Mouse (Mus musculus) 3134 (cell line): Measurements from ENCODE around the gene D430041D05Rik.
A peak's percentile ranks its signal among the peaks of the same experiment; 100 is the strongest.

Source experiments
- DNase-seq: peaks from one replicate; pipeline ENCODE4 v3.0.0-alpha.2; 2011; ENCODE audit warnings: low spot score; ENCODE audit not compliant: insufficient read length; ENCODE audit errors: extremely low read depth

The D430041D05Rik gene

DNA sequence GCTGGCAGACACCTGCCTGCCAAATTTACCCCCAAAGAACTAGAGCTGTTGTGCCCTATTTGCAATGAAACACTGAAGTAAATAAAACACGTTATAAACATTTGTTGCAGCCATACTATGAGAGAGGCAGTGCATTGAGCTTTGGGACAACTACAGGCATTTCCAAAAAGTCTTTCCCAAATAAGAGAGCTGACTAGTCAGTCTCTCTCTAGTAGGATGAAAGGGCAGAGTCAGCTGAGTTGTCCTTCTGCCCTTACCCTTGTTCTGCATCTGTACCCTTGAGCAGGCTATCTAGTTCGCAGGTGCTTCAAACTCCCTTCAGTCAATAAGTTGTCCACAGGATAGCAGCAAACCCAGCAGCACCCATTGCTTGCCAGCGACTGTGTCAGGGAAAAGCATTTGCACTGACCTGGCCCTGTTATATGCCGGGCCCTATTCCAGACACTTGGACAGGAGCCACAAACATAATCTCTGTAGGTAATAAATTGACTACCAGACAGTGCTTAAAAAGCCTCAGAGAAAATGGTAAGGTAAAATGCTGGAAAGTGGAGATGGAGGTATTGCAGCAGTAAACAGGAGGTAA is at the start of gene D430041D05Rik:
Gene D430041D05Rik (minus strand): TSS at position 51 of the 583 bp plus-strand sequence.
- DNase-seq: no peak

GRCm38 (mm10) chr2:104460021-104460420 is 49.2 kb upstream of the D430041D05Rik start:
- no peak for DNase-seq

GRCm38 (mm10) chr2:104458569-104459332 is 47.9 kb upstream of the D430041D05Rik start:
- DNase-seq: peak; percentile 10

DNA sequence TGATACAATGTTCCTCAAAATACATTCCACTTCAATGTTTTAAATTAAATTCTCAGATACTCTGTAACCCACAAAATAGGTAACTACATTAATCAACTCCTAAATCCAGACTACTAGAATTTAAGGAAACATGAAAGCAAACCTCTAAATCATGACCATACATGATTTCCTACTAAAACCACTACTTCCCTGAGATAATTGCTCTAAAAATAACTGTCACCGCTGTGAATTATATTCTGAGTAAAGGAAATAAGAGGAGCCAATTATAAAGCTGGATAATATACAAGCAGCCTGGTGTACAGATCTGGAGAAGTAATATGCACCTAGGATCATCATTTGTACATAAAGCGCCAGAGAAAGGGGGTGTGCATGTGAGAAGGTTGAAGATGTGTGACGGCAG is 46.3 kb upstream of the D430041D05Rik start:
- DNase-seq: no peak

GRCm38 (mm10) chr2:104450685-104451084 is 39.9 kb upstream of the D430041D05Rik start:
- DNase-seq: no peak

- DNase-seq: no peak
Observed at GRCm38 (mm10) chr2:104449191-104449590, 38.4 kb upstream of the D430041D05Rik start.

DNA sequence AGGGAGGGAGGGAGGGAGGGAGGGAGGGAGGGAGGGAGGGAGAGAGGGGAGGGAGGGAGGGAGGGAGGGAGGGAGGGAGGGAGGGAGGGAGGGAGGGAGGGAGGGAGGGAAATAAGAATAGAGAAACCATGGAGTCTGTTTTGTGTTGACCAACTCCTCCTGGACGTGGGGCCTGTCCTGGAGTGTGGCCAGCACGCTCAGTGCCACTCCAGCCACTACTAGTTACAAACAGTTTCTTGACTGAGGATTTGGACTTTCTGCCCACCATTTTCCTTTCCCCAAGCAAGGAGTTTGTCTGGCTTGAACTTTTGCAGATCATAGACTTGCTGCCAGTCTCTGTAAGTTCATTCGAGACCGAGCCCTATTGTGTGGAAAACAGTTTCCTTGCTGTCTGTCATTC is 37.4 kb upstream of the D430041D05Rik start:
- no peak for DNase-seq

GRCm38 (mm10) chr2:104446016-104446415 is 35.2 kb upstream of the D430041D05Rik start:
- DNase-seq: no peak

GRCm38 (mm10) chr2:104444776-104445175 is 34.0 kb upstream of the D430041D05Rik start:
- peak; percentile 13 for DNase-seq

- no peak for DNase-seq
Observed at GRCm38 (mm10) chr2:104442341-104442740, 31.5 kb upstream of the D430041D05Rik start.

- DNase-seq: no peak
Observed at GRCm38 (mm10) chr2:104436226-104436625, 25.4 kb upstream of the D430041D05Rik start.

DNA sequence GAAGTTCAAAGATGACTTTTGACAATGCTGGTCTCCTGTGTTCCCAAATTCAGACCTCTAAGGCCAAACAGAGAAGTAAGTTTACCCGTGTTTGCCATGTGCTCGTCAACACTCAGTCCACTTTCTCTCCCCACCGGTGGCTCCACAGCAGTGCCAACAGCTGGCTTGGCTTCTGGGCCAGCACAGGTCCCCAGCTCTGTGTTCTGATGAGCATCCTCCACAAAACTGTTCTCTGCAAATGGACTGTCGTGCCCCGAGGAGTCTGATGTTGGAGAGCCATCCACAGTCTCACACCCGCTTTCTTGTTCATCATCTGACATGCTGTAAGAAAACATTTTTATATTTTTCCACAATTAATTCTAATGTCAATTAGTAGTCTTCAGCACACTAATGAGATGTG is 20.3 kb upstream of the D430041D05Rik start:
- DNase-seq: no peak

DNA sequence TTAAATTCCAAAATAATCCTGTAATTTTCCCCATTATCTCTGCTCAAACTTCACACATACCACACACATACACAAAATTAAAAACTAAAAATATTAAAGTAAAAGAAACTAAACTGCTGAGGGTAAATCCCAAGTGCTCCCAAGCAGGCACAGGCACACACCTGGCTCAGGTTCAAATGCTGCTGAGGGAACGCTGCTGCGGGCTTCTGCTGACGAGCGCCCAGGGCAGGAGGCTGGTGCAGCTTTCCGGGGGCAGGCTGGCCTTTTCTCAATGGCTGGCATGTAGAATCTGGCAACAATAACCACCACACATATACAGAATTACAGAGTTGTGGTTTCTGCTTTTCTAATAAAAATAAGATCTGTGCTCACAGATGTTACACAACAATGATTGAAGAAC is 19.8 kb upstream of the D430041D05Rik start:
- no peak for DNase-seq

- DNase-seq: no peak
Observed at GRCm38 (mm10) chr2:104426112-104426511, 15.3 kb upstream of the D430041D05Rik start.

GRCm38 (mm10) chr2:104422230-104422629 is 11.4 kb upstream of the D430041D05Rik start:
- no peak for DNase-seq

- no peak for DNase-seq
Observed at GRCm38 (mm10) chr2:104420805-104421204, 10.0 kb upstream of the D430041D05Rik start.

DNA sequence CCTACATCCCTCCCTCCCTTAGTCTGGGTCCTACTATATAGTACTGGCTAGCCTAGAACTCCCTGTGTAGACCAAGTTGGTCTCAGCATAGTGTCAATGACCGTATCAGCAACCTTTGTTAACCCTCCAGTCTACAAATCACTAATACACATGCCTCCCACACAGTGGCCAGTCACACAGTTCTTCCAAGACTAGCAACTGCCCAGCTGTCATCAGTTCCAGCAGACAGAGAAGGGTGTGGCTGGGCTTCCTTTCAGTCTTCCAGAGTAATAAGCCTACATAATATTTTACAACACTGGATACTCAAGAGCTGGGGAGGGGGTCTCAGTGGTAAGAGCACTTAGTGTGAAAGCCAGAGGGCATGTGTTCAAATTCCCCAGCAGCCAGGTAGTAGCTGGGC is 9.2 kb upstream of the D430041D05Rik start:
- DNase-seq: no peak

DNA sequence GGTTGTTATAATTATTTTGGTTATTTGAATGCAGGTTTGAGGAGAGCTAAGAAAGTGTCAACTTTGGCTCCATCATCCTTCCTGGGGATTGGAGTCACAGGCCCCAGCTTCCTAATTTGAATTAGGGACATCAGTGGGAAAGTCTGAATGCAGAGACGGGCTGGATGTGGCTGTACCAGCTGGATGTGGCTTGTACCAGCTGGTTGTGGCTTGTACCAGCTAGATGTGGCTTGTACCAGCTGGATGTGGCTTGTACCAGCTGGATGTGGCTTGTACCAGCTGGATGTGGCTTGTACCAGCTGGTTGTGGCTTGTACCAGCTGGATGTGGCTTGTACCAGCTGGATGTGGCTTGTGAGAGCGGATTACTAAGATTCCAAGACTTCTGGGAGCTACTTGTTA is 8.6 kb upstream of the D430041D05Rik start:
- no peak for DNase-seq

GRCm38 (mm10) chr2:104413011-104413410 is 2.2 kb upstream of the D430041D05Rik start:
- no peak for DNase-seq

DNA sequence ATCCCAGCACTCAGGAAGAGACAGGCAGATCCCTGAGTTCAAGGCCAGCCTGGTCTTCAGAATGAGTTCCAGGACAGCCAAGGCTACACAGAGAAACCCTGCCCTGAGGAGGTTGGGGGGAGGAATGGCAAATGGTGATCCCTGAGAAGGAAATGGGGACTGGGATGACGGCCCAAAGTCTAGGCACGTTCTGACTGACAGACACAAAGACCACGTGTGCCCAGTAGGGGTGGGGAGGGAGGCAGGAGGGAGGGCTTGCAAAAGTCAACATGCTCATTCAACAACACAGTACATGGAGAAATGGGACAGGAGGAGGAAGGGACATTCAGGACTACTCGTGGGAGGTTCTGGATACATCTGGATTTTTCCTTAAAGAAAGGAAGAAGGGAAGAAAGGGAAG is 1.7 kb upstream of the D430041D05Rik start:
- DNase-seq: no peak

- no peak for DNase-seq
Observed at GRCm38 (mm10) chr2:104411806-104412205, 993 bp upstream of the D430041D05Rik start.
